Mouse (Mus musculus) neural tube, embryonic 11.5 days (tissue): ENCODE measurements around the gene Pnp2. TPM values are rescaled to one million over a fixed set of nuclear protein-coding genes. Genes with fewer than 3 reads are reported as not detected.
"Not testable (repeated sequence)": the region's sequence is repeated elsewhere in the genome, so short reads cannot be mapped to it uniquely, and the experiment has no call there.

ENCODE experiments used
- ATAC-seq: fragments of 200-750 bp; cut with Nextera tagmentation; 2 replicates; pipeline ENCODE4 v1.8.0; 2017; ENCODE audit warnings: moderate number of reproducible peaks, mild to moderate bottlenecking, moderate TSS enrichment, moderate library complexity; ENCODE audit not compliant: insufficient read depth, low FRiP score, low TSS enrichment
- DNase-seq: peaks from one replicate; pipeline ENCODE4 v3.0.0-alpha.2; 2015; ENCODE audit warnings: low spot score
- H3K27ac ChIP-seq: fragments of 300-500 bp; sonication (generic); 2 replicates; pipeline ENCODE4 v1.5.1; 2014; ENCODE audit warnings: low read depth, mild to moderate bottlenecking, low read length
- H3K27me3 ChIP-seq: fragments of 300-500 bp; sonication (generic); 2 replicates; pipeline ENCODE4 v1.6.1; 2014; ENCODE audit warnings: mild to moderate bottlenecking, low read length, mixed read lengths; ENCODE audit not compliant: control insufficient read depth, insufficient read depth
- H3K36me3 ChIP-seq: fragments of 300-500 bp; sonication (generic); 2 replicates; pipeline ENCODE4 v1.6.1; 2014; ENCODE audit warnings: mild to moderate bottlenecking, low read length, moderate library complexity, mixed read lengths; ENCODE audit not compliant: control insufficient read depth, insufficient read depth
- H3K4me1 ChIP-seq: fragments of 300-500 bp; sonication (generic); 2 replicates; pipeline ENCODE4 v1.6.1; 2014; ENCODE audit warnings: low read length, mixed read lengths; ENCODE audit not compliant: control insufficient read depth, insufficient read depth
- H3K4me2 ChIP-seq: fragments of 300-500 bp; sonication (generic); 2 replicates; pipeline ENCODE4 v1.6.1; 2014; ENCODE audit warnings: low read depth, mild to moderate bottlenecking, moderate library complexity
- H3K4me3 ChIP-seq: fragments of 300-500 bp; sonication (generic); 2 replicates; pipeline ENCODE4 v1.5.1; 2014; ENCODE audit warnings: low read depth, low read length
- H3K9ac ChIP-seq: fragments of 300-500 bp; sonication (generic); 2 replicates; pipeline ENCODE4 v1.6.1; 2014; ENCODE audit warnings: mild to moderate bottlenecking, low read length
- H3K9me3 ChIP-seq: fragments of 300-500 bp; sonication (generic); 2 replicates; pipeline ENCODE4 v1.6.1; 2016; ENCODE audit warnings: low read length; ENCODE audit not compliant: control insufficient read depth
- WGBS: fragments of 180-500 bp; shearing (Covaris S2); extraction: QIAGEN DNeasy Blood & Tissue Kit; methylation state at CpG from one replicate; pipeline ENCODE4 v1.1.7; 2014; 5-methylcytosine and 5-hydroxymethylcytosine counted together
- polyA plus RNA-seq: library from polyadenylated mRNA; unstranded; fragments of >200 nt; fragmentation: Nextera tagmentation; extraction: Ambion mirVana; gene quantifications from 2 replicates; pipeline ENCODE4 v1.2.1, GENCODE M21; 2014

The Pnp2 gene
- polyA plus RNA-seq, 1 experiment from 2014 or later, result 0.68 TPM

DNA sequence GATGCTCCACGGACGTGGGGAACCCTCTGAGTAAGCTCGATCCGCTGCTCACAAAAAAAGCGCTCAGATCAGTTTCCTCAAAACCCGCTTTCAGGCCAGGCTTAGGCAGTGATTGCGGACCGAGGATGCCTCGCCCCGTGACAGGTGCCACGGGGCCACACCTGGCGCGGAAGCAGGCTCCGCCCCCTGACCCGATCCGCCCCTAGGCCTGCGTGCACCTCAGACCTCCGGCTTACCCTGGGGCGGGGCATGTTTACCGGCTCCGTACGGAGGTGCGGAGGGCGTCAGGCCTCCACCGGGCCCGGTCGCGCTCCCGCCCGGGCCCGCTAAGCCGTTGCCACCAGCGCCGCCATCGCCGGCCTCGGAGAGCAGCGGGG is 25.4 kb upstream of the Pnp2 start:
- Histone ChIP-seq H3K9ac (peak overlapping the region; percentile 90), H3K27me3 (no peaks in the 10 kb centered on the region), H3K4me1 (peaks cover 10% of the 10 kb centered on the region), H3K4me3 (peak overlapping the region; percentile 77), H3K4me2 (peak overlapping the region; percentile 87), H3K27ac (peak overlapping the region; percentile 11), H3K36me3 (peaks cover 13% of the 10 kb centered on the region), H3K9me3 (no peaks in the 10 kb centered on the region)
- ATAC-seq (peak; percentile 46), DNase-seq (no peak)
- WGBS, result under 1% methylated on average over 38 of the region's 38 CpGs

- ATAC-seq (peak; percentile 100), DNase-seq (peak; percentile 97)
- Histone ChIP-seq H3K4me1 (peaks cover 10% of the 10 kb centered on the region), H3K9ac (peak within 1 kb of the TSS; percentile 90), H3K9me3 (no peaks in the 10 kb centered on the region), H3K4me2 (peak within 1 kb of the TSS; percentile 87), H3K27ac (peak within 1 kb of the TSS; percentile 81), H3K36me3 (peaks cover 12% of the 10 kb centered on the region), H3K4me3 (peak within 1 kb of the TSS; percentile 77), H3K27me3 (no peaks in the 10 kb centered on the region)
- WGBS, result under 1% methylated on average over 68 of the region's 68 CpGs
These were observed 24.9 kb upstream of the Pnp2 start, which contains the start of the genes Pip4p1 and Pnp for GRCm38 (mm10) chr14:50930754-50931492. Pip4p1 (minus strand) TSS chr14:50930856. Pnp (plus strand) TSS chr14:50931082.

DNA sequence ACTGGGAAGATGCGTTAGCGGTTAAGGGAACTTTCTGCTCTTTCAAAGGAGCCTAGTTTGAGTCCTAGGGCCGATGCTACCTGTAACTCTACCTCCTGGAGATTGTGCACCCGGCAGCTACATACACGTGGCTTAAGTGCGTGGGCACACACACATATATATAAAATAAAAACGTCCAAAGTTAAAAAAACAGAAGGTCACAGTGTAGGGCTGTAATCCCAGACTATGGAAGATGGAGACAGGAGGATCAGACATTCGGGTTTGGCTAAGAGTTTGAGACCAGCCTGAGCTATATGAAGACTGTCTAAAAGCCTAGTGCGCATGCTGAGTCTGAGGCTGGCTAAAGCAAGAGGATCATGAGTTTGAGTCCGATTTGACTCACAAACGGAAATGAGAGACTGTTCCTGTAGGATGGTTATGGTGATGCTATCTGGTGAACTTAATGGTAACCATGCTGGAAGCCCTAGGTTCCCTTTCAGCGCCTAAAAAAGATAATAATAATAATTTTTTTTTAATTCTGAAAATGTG is 24.2 kb upstream of the Pnp2 start:
- Histone ChIP-seq H3K9me3 (no peaks in the 10 kb centered on the region), H3K4me3 (peak overlapping the region; percentile 77)

DNA sequence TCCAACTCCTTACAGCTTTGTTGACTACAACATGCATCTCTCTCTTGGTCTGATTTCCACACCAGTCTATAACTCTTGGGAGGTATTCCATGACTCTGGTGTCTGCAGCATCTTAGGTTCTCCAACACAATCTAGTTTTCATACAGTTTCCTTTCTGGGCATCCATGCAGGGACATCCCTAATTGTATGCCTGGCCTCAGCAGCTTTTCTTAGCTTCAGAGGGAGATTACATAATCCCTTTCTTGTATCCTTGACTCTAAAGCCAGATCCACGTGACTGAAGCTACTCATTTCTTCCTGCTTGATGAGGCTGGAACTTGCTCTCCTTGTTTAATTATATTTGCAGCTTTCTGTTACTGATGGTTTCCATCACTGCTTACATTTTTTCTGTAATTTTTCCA is 19.1 kb upstream of the Pnp2 start:
- Histone ChIP-seq H3K4me1 (peaks cover 1% of the 10 kb centered on the region; the same call in 1 of the 2 replicates), H3K9me3 (no peaks in the 10 kb centered on the region), H3K27ac (no peak overlapping the region), H3K4me2 (no peak overlapping the region), H3K4me3 (no peak overlapping the region), H3K36me3 (no peaks in the 10 kb centered on the region), H3K9ac (no peak overlapping the region), H3K27me3 (no peaks in the 10 kb centered on the region)
- ATAC-seq, result no peak
- DNase-seq, result no peak
- 67% methylated on average over 1 of the region's 1 CpGs for WGBS

More for the DNA sequence above, 24.2 kb upstream of the Pnp2 start:
- Histone ChIP-seq H3K4me1 (peaks cover 10% of the 10 kb centered on the region), H3K27ac (peak overlapping the region; percentile 81), H3K36me3 (peaks cover 10% of the 10 kb centered on the region), H3K4me2 (peak overlapping the region; percentile 87), H3K27me3 (no peaks in the 10 kb centered on the region), H3K9ac (peak overlapping the region; percentile 67)
- 13% methylated on average over 12 of the region's 12 CpGs for WGBS
- DNase-seq (no peak), ATAC-seq (no peak)

- no peaks in the 10 kb centered on the region for H3K4me1 ChIP-seq
- DNase-seq (no peak), ATAC-seq (no peak)
- no peak overlapping the region for H3K4me2 ChIP-seq
- H3K9me3 ChIP-seq, result no peaks in the 10 kb centered on the region
- no peak overlapping the region for H3K9ac ChIP-seq
- H3K4me3 ChIP-seq, result no peak overlapping the region
- no peak overlapping the region for H3K27ac ChIP-seq
- WGBS, result 88% methylated on average over 3 of the region's 3 CpGs
- H3K36me3 ChIP-seq, result no peaks in the 10 kb centered on the region
- no peaks in the 10 kb centered on the region for H3K27me3 ChIP-seq
These were observed 17.5 kb upstream of the Pnp2 start for GRCm38 (mm10) chr14:50938119-50938908.

- no peaks in the 10 kb centered on the region for H3K4me1 ChIP-seq
- no peak overlapping the region for H3K9ac ChIP-seq
- ATAC-seq (no peak), DNase-seq (no peak)
- no peak overlapping the region for H3K4me3 ChIP-seq
- WGBS, result 35% methylated on average over 2 of the region's 2 CpGs
- no peaks in the 10 kb centered on the region for H3K27me3 ChIP-seq
- H3K36me3 ChIP-seq, result no peaks in the 10 kb centered on the region
- H3K27ac ChIP-seq, result no peak overlapping the region
- H3K4me2 ChIP-seq, result no peak overlapping the region
- H3K9me3 ChIP-seq, result no peaks in the 10 kb centered on the region
These were observed 16.9 kb upstream of the Pnp2 start for GRCm38 (mm10) chr14:50938940-50939339.

DNA sequence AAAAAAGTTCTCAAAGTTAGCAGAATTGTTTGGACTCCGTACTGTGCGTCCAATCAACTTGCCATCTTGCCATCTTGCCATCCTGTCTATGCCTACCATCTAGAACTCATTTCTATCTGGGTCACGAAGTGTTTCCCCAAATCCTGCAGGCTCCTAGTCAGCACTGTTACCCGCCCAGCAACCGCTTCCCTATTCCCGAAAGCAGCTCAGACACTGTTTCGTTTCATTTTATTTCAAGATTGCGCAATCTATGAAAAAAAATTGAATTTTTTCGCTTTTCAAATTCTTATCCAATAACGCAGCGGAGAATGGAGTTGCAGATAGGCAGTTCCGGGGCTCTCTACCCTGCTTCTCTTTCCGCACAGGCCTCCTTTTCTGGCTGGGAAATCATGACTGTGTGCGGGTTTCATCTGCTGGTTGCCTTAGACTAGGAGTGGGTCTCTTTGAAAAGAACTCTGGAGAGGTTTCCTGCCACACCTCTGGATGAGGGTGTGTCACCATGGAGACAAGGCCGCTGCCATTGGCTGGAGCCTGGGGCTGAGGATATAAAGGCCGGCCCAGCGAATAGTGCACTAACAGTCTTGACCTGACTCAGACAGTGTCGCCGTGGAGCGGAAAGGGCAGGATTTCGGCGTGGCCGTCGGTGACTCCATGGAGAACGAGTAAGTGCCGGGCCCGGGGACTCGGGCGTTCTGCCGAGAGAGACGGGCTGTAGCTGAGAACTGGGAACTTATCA is 11.7 kb upstream of the Pnp2 start, which contains the start of gene Gm49342:
Gm49342 (plus strand) TSS at position 586 of the 736 bp plus-strand sequence.
- DNase-seq, result peak; percentile 91
- Histone ChIP-seq H3K4me3 (peak within 1 kb of the TSS; percentile 38), H3K27me3 (no peaks in the 10 kb centered on the region), H3K36me3 (no peaks in the 10 kb centered on the region), H3K27ac (peak within 1 kb of the TSS; percentile 76), H3K4me2 (peak within 1 kb of the TSS; percentile 52), H3K9me3 (no peaks in the 10 kb centered on the region), H3K9ac (peak within 1 kb of the TSS; percentile 57), H3K4me1 (no peaks in the 10 kb centered on the region)
- peak; percentile 99 for ATAC-seq
- WGBS, result 21% methylated on average over 31 of the region's 31 CpGs

- not testable (repeated sequence) for H3K4me1 ChIP-seq, H3K9me3 ChIP-seq, H3K27me3 ChIP-seq, DNase-seq, H3K36me3 ChIP-seq
- peak; percentile 97 for ATAC-seq
- peak overlapping the region; percentile 52 for H3K4me2 ChIP-seq
- H3K9ac ChIP-seq, result peak overlapping the region; percentile 57
- H3K4me3 ChIP-seq, result peak overlapping the region; percentile 38
- peak overlapping the region; percentile 76 for H3K27ac ChIP-seq
- WGBS, result under 1% methylated on average over 14 of the region's 15 CpGs
These were observed 11.1 kb upstream of the Pnp2 start for GRCm38 (mm10) chr14:50944668-50945033.
